Mouse (Mus musculus) olfactory bulb, adult 2 months (tissue): ENCODE results near the gene Pkd2l1.

Experiments used
- CTCF ChIP-seq: fragments of 200-500 bp; IDR thresholded peaks from 2 replicates; pipeline ENCODE4 v1.5.1; 2012; ENCODE audit warnings: low read depth, mild to moderate bottlenecking, low read length, moderate library complexity; ENCODE audit not compliant: insufficient read depth
- POLR2A ChIP-seq: fragments of 200-500 bp; IDR thresholded peaks from 2 replicates; pipeline ENCODE4 v1.6.1; 2012; ENCODE audit warnings: mild to moderate bottlenecking, low read depth, low read length, moderate library complexity; ENCODE audit not compliant: insufficient read depth

GRCm38 (mm10) chr19:44215255-44215654, 23.0 kb upstream of the Pkd2l1 start:
- TF ChIP-seq CTCF: no peak
- TF ChIP-seq POLR2A: no peak
